Mouse (Mus musculus) neural tube, embryonic 14.5 days (tissue): ENCODE results near the gene Gm15557. TPM values are rescaled to one million over a fixed set of nuclear protein-coding genes. Genes with fewer than 3 reads are reported as not detected.

Experiments
- ATAC-seq: fragments of 200-750 bp; cut with Nextera tagmentation; 2 replicates; pipeline ENCODE4 v1.8.0; 2017; ENCODE audit warnings: low read depth, mild to moderate bottlenecking, moderate TSS enrichment, moderate library complexity
- H3K27ac ChIP-seq: fragments of 300-500 bp; sonication (generic); 2 replicates; pipeline ENCODE4 v1.5.1; 2014; ENCODE audit warnings: low read depth, mild to moderate bottlenecking, control low read depth, low read length, moderate library complexity, mixed read lengths
- H3K27me3 ChIP-seq: fragments of 300-500 bp; sonication (generic); 2 replicates; pipeline ENCODE4 v1.6.1; 2014; ENCODE audit warnings: low read length; ENCODE audit not compliant: control insufficient read depth, insufficient read depth
- H3K36me3 ChIP-seq: fragments of 300-500 bp; sonication (generic); 2 replicates; pipeline ENCODE4 v1.6.1; 2014; ENCODE audit warnings: low read length, mixed read lengths; ENCODE audit not compliant: control insufficient read depth, insufficient read depth
- H3K4me1 ChIP-seq: fragments of 300-500 bp; sonication (generic); 2 replicates; pipeline ENCODE4 v1.6.1; 2014; ENCODE audit warnings: low read length; ENCODE audit not compliant: control insufficient read depth, insufficient read depth
- H3K4me2 ChIP-seq: fragments of 300-500 bp; sonication (generic); 2 replicates; pipeline ENCODE4 v1.6.1; 2014; ENCODE audit warnings: mild to moderate bottlenecking, low read depth, low read length, control low read depth
- H3K4me3 ChIP-seq: fragments of 300-500 bp; sonication (generic); 2 replicates; pipeline ENCODE4 v1.5.1; 2014; ENCODE audit warnings: low read depth, low read length, control low read depth, mixed read lengths
- H3K9ac ChIP-seq: fragments of 300-500 bp; sonication (generic); replicated peaks from 2 replicates; pipeline ENCODE4 v1.6.1; 2014; ENCODE audit warnings: low read depth, mild to moderate bottlenecking, control low read depth, low read length, mixed read lengths
- H3K9me3 ChIP-seq: fragments of 300-500 bp; sonication (generic); 2 replicates; pipeline ENCODE4 v1.6.1; 2016; ENCODE audit warnings: low read length; ENCODE audit not compliant: control insufficient read depth
- WGBS: fragments of 180-500 bp; shearing (Covaris S2); extraction: QIAGEN DNeasy Blood & Tissue Kit; methylation state at CpG from one replicate; pipeline ENCODE4 v1.1.7; 2014; 5-methylcytosine and 5-hydroxymethylcytosine counted together
- polyA plus RNA-seq: library from polyadenylated mRNA; unstranded; fragments of >200 nt; fragmentation: Nextera tagmentation; extraction: Ambion mirVana; gene quantifications from 2 replicates; pipeline ENCODE4 v1.2.1, GENCODE M21; 2014

Gm15557 gene
- polyA plus RNA-seq, 1 experiment from 2014 or later, result not detected

- Histone ChIP-seq H3K9me3 (no peaks in the 10 kb centered on the region), H3K4me2 (no peak overlapping the region), H3K9ac (no peak overlapping the region), H3K27me3 (no peaks in the 10 kb centered on the region), H3K4me1 (no peaks in the 10 kb centered on the region), H3K36me3 (peaks cover 73% of the 10 kb centered on the region), H3K4me3 (no peak overlapping the region), H3K27ac (no peak overlapping the region)
- no peak for ATAC-seq
- 90% methylated on average over 6 of the region's 6 CpGs for WGBS
Measured at GRCm38 (mm10) chr2:155973348-155973747, 32.8 kb downstream of the Gm15557 start.

GRCm38 (mm10) chr2:155974087-155974731, 33.7 kb downstream of the Gm15557 start:
- Histone ChIP-seq H3K27me3 (no peaks in the 10 kb centered on the region), H3K4me1 (no peaks in the 10 kb centered on the region), H3K36me3 (peaks cover 71% of the 10 kb centered on the region), H3K27ac (no peak overlapping the region), H3K9me3 (no peaks in the 10 kb centered on the region), H3K4me2 (no peak overlapping the region), H3K4me3 (no peak overlapping the region), H3K9ac (no peak overlapping the region)
- no peak for ATAC-seq
- 83% methylated on average over 14 of the region's 14 CpGs for WGBS

- Histone ChIP-seq H3K27ac (no peak overlapping the region), H3K4me2 (no peak overlapping the region), H3K9me3 (no peaks in the 10 kb centered on the region), H3K4me1 (no peaks in the 10 kb centered on the region), H3K9ac (no peak overlapping the region), H3K4me3 (no peak overlapping the region), H3K36me3 (peaks cover 73% of the 10 kb centered on the region), H3K27me3 (no peaks in the 10 kb centered on the region)
- WGBS, result 92% methylated on average over 5 of the region's 5 CpGs
- no peak for ATAC-seq
Measured at GRCm38 (mm10) chr2:155979328-155979991, 38.9 kb downstream of the Gm15557 start.

- ATAC-seq, result no peak
- H3K4me2 ChIP-seq, result no peak overlapping the region
- no peak overlapping the region for H3K27ac ChIP-seq
- WGBS, result 93% methylated on average over 7 of the region's 7 CpGs
- H3K27me3 ChIP-seq, result no peaks in the 10 kb centered on the region
- H3K36me3 ChIP-seq, result peaks cover 65% of the 10 kb centered on the region
- no peak overlapping the region for H3K9ac ChIP-seq
- no peaks in the 10 kb centered on the region for H3K4me1 ChIP-seq
- H3K9me3 ChIP-seq, result no peaks in the 10 kb centered on the region
- no peak overlapping the region for H3K4me3 ChIP-seq
Measured at GRCm38 (mm10) chr2:155985776-155986175, 45.2 kb downstream of the Gm15557 start.

GRCm38 (mm10) chr2:155987131-155987530, 46.6 kb downstream of the Gm15557 start:
- Histone ChIP-seq H3K27ac (no peak overlapping the region), H3K27me3 (no peaks in the 10 kb centered on the region), H3K4me3 (no peak overlapping the region), H3K4me1 (no peaks in the 10 kb centered on the region), H3K36me3 (peaks cover 68% of the 10 kb centered on the region), H3K9me3 (no peaks in the 10 kb centered on the region), H3K4me2 (no peak overlapping the region), H3K9ac (no peak overlapping the region)
- WGBS, result 97% methylated on average over 6 of the region's 6 CpGs
- ATAC-seq, result no peak

- WGBS, result 80% methylated on average over 4 of the region's 4 CpGs
- Histone ChIP-seq H3K27ac (no peak overlapping the region), H3K27me3 (no peaks in the 10 kb centered on the region), H3K4me3 (no peak overlapping the region), H3K9ac (no peak overlapping the region), H3K4me1 (no peaks in the 10 kb centered on the region), H3K36me3 (peaks cover 71% of the 10 kb centered on the region), H3K4me2 (no peak overlapping the region), H3K9me3 (no peaks in the 10 kb centered on the region)
- ATAC-seq, result no peak
Measured at GRCm38 (mm10) chr2:155989085-155989484, 48.6 kb downstream of the Gm15557 start.

- Histone ChIP-seq H3K9ac (no peak overlapping the region), H3K9me3 (no peaks in the 10 kb centered on the region), H3K36me3 (peaks cover 75% of the 10 kb centered on the region), H3K4me1 (no peaks in the 10 kb centered on the region), H3K27me3 (no peaks in the 10 kb centered on the region), H3K4me3 (no peak overlapping the region), H3K27ac (no peak overlapping the region), H3K4me2 (no peak overlapping the region)
- WGBS, result 95% methylated on average over 10 of the region's 10 CpGs
- ATAC-seq, result no peak
Measured at GRCm38 (mm10) chr2:155991151-155991550, 50.6 kb downstream of the Gm15557 start.

- 86% methylated on average over 14 of the region's 14 CpGs for WGBS
- H3K4me3 ChIP-seq, result no peak overlapping the region
- H3K9me3 ChIP-seq, result no peaks in the 10 kb centered on the region
- no peak overlapping the region for H3K4me2 ChIP-seq
- no peak overlapping the region for H3K9ac ChIP-seq
- no peaks in the 10 kb centered on the region for H3K4me1 ChIP-seq
- H3K27ac ChIP-seq, result no peak overlapping the region
- no peaks in the 10 kb centered on the region for H3K27me3 ChIP-seq
- no peak for ATAC-seq
- peaks cover 79% of the 10 kb centered on the region for H3K36me3 ChIP-seq
Measured at GRCm38 (mm10) chr2:155991863-155992321, 51.4 kb downstream of the Gm15557 start.
